Mouse (Mus musculus) bone marrow macrophage, adult 2 months (primary cell): ENCODE measurements at regions not wholly inside any gene's neighbourhood (a gene's known extent, or its start where the extent isn't known, plus 50 kb on each side); places are given as distances from the start of the nearest gene placed in this dataset.

Experiments used
- CTCF ChIP-seq: IDR thresholded peaks from 2 replicates; pipeline ENCODE4 v1.5.1; 2012; ENCODE audit warnings: low read depth, mild to moderate bottlenecking, low read length, moderate library complexity
- POLR2A ChIP-seq: IDR thresholded peaks from 2 replicates; pipeline ENCODE4 v1.6.1; 2012; ENCODE audit warnings: mild to moderate bottlenecking, low read depth, low read length, borderline replicate concordance

- TF ChIP-seq CTCF: no peak
- TF ChIP-seq POLR2A: no peak
Measured at GRCm38 (mm10) chr15:23564981-23565380, 1016.2 kb downstream of the Cdh18 start.
